Mouse (Mus musculus) megakaryocyte, embryonic 14.5 days (primary cell): ENCODE results near the gene Olfr112. TPM values are rescaled to one million over a fixed set of nuclear protein-coding genes. Genes with fewer than 3 reads are reported as not detected.
"Not testable (repeated sequence)": the region's sequence is repeated elsewhere in the genome, so short reads cannot be mapped to it uniquely, and the experiment has no call there.

Source experiments
- H3K27me3 ChIP-seq: replicated peaks from 2 replicates; pipeline ENCODE3; 2012; ENCODE audit warnings: inconsistent platforms
- H3K36me3 ChIP-seq: replicated peaks from 2 replicates; pipeline ENCODE3; 2012; ENCODE audit warnings: low read length, inconsistent platforms, mixed read lengths
- H3K4me1 ChIP-seq: 2 replicates; pipeline ENCODE4 v1.6.1; 2012; ENCODE audit warnings: inconsistent platforms
- H3K4me3 ChIP-seq: replicated peaks from 2 replicates; pipeline ENCODE3; 2012; ENCODE audit warnings: moderate library complexity, mild to moderate bottlenecking, inconsistent platforms
- H3K9me3 ChIP-seq: 2 replicates; pipeline ENCODE4 v1.6.1; 2012; ENCODE audit warnings: inconsistent platforms
- FLI1 ChIP-seq: IDR thresholded peaks from 2 replicates; pipeline ENCODE4 v1.6.1; 2012; ENCODE audit warnings: low read length, inconsistent platforms, mixed read lengths
- GATA1 ChIP-seq: IDR thresholded peaks from 3 replicates; pipeline ENCODE4 v1.6.1; 2012; ENCODE audit warnings: mixed read lengths, low read length, inconsistent platforms, borderline replicate concordance
- polyA plus RNA-seq: library from polyadenylated mRNA; stranded (reverse); fragments of >175 nt; gene quantifications from 2 replicates; pipeline ENCODE4 v1.2.3, GENCODE M21; 2012; ENCODE audit warnings: low replicate concordance; ENCODE audit not compliant: insufficient read depth

The Olfr112 gene
- not detected in 2 replicates for polyA plus RNA-seq

DNA sequence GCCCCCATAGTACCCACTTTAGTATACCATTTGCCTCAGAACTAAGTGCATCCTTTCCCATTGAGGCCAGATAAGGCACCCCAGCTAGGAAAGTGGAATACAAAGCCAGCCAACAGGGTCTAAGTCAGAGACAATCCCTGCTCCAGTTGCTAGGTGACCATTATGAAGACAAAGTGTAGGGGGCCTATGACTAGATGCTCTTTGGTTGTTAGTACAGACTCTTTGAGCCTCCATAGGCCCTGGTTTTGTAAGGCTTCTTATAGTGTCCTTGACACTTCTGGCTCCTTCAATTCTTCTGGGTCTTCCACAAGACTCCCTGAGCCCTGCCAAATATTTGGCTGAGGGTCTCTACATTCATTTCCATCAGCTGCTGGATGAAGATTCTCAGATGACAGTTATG lies at the start of gene Olfr112:
Olfr112 (minus strand) TSS at position 101 of the 400 bp plus-strand sequence.
- H3K27me3 ChIP-seq: no peaks in the 10 kb centered on the region
- H3K4me3 ChIP-seq: no peak within 1 kb of the TSS
- no peaks in the 10 kb centered on the region for H3K4me1 ChIP-seq
- TF ChIP-seq FLI1: no peak
- TF ChIP-seq GATA1: no peak
- no peaks in the 10 kb centered on the region for H3K36me3 ChIP-seq
- H3K9me3 ChIP-seq: no peaks in the 10 kb centered on the region

DNA sequence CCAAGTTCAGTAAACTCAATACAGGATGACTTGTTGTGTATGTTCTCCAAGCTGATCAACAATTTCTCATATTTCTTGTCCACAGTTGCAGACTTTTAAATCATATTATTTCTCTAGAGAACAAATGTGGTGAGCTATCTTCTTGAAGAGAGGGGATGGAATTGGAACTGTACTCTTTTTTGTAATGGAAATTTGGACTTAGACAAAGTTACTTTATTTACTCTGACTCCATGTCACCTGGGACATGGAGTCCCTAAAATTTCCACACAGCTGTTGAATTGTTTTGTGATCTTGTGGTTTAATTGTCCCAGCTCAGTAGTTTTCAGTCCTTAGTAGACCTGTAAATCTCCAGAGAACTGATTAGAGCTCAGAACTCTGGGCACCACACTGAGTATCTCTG lies 23.4 kb upstream of the Olfr112 start, which contains the start of gene Olfr114:
Olfr114 (minus strand) TSS at position 101 of the 400 bp plus-strand sequence.
- Histone ChIP-seq H3K4me3 (no peak within 1 kb of the TSS), H3K9me3 (0 out of 2 replicates have a peak, but pooled peaks cover 4% of the 10 kb centered on the region), H3K4me1 (no peaks in the 10 kb centered on the region), H3K27me3 (no peaks in the 10 kb centered on the region), H3K36me3 (no peaks in the 10 kb centered on the region)
- TF ChIP-seq GATA1 (no peak), FLI1 (no peak)

DNA sequence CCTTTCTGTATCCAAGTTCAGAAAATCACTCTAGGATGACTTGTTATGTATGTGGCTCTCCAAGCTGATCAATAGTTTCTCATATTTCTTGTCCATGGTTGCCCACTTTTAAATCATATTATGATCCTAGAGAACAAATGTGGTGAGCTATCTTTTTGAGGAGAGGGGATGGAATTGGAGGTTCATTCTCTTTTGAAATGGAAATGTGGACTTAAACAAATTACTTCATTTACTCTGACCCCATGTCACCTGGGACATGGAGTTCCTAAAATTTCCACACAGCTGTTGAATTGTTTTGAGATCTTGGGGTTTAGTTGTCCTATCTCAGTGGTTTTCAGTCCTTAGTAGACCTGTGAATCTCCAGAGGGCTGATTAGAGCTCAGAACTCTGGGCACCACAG lies 8.3 kb upstream of the Olfr112 start, which contains the start of gene Olfr113:
Olfr113 (minus strand) TSS at position 101 of the 400 bp plus-strand sequence.
- no peaks in the 10 kb centered on the region for H3K4me1 ChIP-seq
- H3K4me3 ChIP-seq: no peak within 1 kb of the TSS
- H3K36me3 ChIP-seq: no peaks in the 10 kb centered on the region
- H3K9me3 ChIP-seq: no peaks in the 10 kb centered on the region; the same call in 1 of the 2 replicates
- TF ChIP-seq FLI1 (no peak), GATA1 (no peak)
- H3K27me3 ChIP-seq: no peaks in the 10 kb centered on the region

DNA sequence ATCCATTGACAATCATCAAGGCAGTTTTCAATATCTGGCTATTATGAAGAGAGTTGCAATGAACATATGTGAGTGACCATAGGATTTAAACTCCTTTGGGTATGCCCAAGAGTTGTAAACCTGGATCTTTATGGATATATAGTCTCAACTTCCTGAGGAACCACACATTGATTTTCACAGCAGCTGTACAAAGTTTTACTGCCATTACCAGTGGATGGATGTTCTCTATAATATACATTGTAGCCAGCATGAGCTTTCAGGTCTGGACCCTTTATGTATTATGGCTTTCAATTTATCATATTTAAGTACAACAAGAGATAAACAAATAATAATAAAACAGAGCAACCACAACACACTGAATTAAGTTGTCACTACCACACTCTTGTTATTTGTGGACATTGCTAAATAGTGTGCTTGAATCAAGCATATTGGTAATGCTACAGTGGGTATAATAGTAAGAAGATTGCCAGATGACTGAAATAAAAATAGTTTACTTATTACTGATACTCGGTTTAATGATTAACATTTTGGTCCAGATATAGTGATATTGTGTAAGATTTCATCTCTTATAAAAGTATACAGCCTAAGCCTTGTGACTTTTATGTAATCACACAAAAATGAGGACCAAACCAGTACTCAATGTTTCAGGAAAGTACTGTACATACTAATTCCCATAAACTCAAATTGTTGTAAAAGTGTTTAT lies 10.2 kb downstream of the Olfr112 start:
- no peaks in the 10 kb centered on the region; the same call in 1 of the 2 replicates for H3K9me3 ChIP-seq
- H3K4me3 ChIP-seq: no peak overlapping the region
- no peaks in the 10 kb centered on the region for H3K4me1 ChIP-seq
- no peaks in the 10 kb centered on the region for H3K27me3 ChIP-seq
- no peak for TF ChIP-seq GATA1
- no peak for TF ChIP-seq FLI1
- no peaks in the 10 kb centered on the region for H3K36me3 ChIP-seq

DNA sequence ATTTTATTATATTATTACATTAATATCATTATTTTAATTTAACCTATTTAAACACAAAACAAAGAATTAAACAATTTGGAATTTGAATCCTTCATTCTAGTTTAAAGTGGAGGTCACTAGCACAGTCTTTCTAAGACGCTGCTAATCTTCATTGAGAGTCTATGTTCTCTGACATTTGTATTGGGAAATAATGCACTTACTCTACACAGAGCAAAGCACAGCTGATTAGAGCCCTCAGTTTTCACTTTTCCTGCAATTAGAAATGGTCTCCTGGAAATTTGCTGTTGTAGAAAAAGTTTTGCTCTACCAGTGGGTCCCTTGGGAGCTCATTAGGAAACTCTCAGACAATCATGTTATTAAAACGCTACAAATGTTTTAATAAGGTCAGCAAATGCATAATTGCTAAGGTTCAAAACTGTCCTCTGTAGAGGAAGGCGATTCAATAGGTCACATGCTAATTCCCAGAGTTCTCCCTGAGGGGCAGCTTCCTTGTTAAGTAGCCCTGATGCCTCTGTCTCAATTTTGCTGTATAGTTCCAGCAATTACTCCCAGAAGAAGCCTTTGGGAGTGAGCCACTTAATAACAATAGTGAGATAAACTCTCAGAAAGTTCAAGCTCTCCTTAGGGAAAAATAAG lies 25.3 kb downstream of the Olfr112 start:
- Histone ChIP-seq H3K27me3 (no peaks in the 10 kb centered on the region), H3K9me3 (no peaks in the 10 kb centered on the region), H3K36me3 (no peaks in the 10 kb centered on the region), H3K4me3 (no peak overlapping the region), H3K4me1 (no peaks in the 10 kb centered on the region)
- TF ChIP-seq FLI1: no peak
- TF ChIP-seq GATA1: no peak

DNA sequence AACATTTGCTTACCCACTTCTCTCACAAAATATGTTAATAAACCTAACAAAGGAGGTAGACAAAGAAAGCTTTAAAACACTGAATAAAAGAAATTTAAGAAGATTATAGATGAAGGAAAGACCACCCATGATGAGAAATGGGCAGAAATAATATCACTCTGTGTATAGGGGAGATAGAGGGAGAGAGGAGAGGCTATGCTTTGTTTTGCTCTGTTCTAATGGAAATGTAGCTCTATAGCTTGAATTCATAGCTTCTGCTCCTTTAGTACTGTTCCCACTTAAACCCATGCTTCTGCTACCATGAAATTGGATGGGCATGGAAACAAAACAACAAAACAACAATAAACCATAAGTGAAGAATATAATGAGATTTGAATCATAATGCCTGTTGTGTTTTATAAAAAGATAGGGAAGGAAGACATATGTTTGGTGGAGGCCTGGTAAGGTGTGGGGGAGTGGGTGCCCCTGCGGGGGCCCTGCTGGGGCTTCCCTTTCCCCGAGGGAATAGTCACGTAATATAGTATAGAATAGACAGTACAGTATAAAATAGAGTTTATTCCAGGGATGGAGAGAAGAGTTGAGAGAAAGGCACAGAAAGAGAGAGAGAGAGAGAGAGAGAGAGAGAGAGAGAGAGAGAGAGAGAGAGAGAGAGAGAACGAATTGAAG lies 27.7 kb downstream of the Olfr112 start:
- Histone ChIP-seq H3K9me3 (no peaks in the 10 kb centered on the region), H3K4me1 (no peaks in the 10 kb centered on the region), H3K4me3 (no peak overlapping the region), H3K36me3 (no peaks in the 10 kb centered on the region), H3K27me3 (no peaks in the 10 kb centered on the region)
- TF ChIP-seq FLI1: no peak
- no peak for TF ChIP-seq GATA1

DNA sequence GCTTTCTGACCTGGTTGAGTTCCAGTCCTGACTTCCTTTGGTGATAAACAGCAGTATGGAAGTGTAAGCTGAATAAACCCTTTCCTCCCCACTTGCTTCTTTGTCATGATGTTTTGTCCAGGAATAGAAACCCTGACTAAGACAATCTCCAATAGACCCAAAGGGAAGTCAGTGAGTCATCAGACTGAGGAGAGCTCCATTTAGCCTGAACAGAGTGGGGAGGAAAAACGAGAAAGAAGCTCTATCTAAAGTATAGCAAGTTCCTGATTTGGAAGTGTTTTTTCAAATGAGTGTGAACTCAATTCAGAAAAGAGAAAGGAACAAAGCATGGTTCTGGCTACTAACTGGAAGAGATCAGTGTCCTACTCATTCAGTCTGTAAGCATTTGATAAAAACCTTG lies 30.8 kb downstream of the Olfr112 start:
- not testable (repeated sequence) for H3K9me3 ChIP-seq, H3K4me1 ChIP-seq, H3K4me3 ChIP-seq, H3K36me3 ChIP-seq, H3K27me3 ChIP-seq

DNA sequence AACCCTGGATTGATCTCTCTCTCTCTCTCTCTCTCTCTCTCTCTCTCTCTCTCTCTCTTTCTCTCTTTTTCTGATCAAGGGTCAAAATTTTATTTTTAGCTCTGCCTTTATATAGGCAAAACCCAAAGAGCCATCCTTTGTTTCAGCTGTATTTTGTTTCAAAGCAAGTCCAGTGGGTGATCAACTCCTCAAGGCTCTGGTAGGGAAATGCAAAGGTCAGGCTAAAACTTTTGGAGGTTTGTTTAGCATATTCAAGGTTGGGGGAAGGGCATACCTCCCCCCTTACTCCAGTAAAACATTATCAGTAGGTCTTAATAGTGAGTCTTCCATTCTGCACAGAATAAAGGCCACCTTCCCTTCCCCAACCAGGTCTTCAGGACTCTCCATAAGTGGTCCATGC lies 34.1 kb downstream of the Olfr112 start:
- TF ChIP-seq GATA1 (no peak), FLI1 (no peak)
- Histone ChIP-seq H3K4me1 (no peaks in the 10 kb centered on the region), H3K9me3 (peaks cover 3% of the 10 kb centered on the region; the same call in 1 of the 2 replicates), H3K36me3 (no peaks in the 10 kb centered on the region), H3K4me3 (no peak overlapping the region), H3K27me3 (no peaks in the 10 kb centered on the region)

DNA sequence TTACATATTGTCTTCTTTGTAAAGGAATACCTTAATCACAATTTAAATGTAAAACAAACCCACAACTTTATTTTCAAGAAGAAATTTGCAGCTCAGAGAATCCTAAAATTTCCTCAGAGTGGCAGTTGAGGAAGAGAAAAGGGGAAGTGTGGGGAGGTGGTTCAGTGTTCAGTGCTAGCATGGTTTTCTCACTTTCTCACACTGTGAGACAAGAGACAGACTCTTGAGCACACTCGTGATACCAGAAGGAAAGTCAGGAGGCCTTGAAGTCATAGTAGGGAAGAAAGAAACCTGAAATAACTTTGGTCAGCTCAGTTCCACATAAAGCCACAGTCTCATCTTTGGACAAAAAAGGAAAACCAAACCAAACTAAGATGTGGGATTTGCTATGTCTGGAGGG lies 43.8 kb downstream of the Olfr112 start:
- H3K9me3 ChIP-seq, H3K4me3 ChIP-seq, H3K4me1 ChIP-seq, H3K27me3 ChIP-seq, H3K36me3 ChIP-seq: not testable (repeated sequence)

DNA sequence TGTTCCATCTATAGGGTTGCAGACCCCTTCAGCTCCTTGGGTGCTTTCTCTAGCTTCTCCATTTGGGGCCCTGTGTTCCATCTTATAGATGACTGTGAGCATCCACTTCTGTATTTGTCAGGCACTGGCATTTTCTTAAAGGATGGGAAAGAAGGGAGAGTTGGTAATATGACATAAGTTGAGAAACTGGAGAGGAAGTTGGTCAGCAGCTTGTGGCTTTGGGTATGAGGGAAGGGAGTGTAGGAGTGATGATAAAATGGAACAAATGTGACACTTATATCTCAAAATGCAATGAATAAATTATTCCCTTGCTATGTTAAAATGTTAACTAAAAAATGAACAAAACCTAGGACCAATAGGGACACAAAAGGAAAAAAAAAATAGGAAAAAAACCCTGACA lies 44.6 kb downstream of the Olfr112 start:
- H3K4me3 ChIP-seq, H3K36me3 ChIP-seq, H3K4me1 ChIP-seq, H3K27me3 ChIP-seq, H3K9me3 ChIP-seq: not testable (repeated sequence)

Other genes starting within 250 kb of the Olfr112 start
- not detected in 2 replicates for gene Olfr103, start 229.8 kb downstream of the Olfr112 start, polyA plus RNA-seq
- 0.86 TPM in 1 of 2 replicates, not detected in the other for gene Olfr104-ps, start 209.9 kb downstream of the Olfr112 start, polyA plus RNA-seq
- gene Olfr105-ps, start 190.4 kb downstream of the Olfr112 start, polyA plus RNA-seq: not detected in 2 replicates
- gene Olfr106-ps, start 179.1 kb downstream of the Olfr112 start, polyA plus RNA-seq: not detected in 2 replicates
- not detected in 2 replicates for gene Olfr107, start 170.2 kb downstream of the Olfr112 start, polyA plus RNA-seq
- not detected in 2 replicates for gene Olfr108, start 124.0 kb downstream of the Olfr112 start, polyA plus RNA-seq
- gene Olfr109, start 110.5 kb downstream of the Olfr112 start, polyA plus RNA-seq: not detected in 2 replicates
- 0.08 TPM in 1 of 2 replicates, not detected in the other for gene H2-M2, start 85.9 kb downstream of the Olfr112 start, polyA plus RNA-seq
- not detected in 2 replicates for gene Olfr110, start 77.0 kb downstream of the Olfr112 start, polyA plus RNA-seq
- gene Olfr111, start 61.4 kb downstream of the Olfr112 start, polyA plus RNA-seq: not detected in 2 replicates
- not detected in 2 replicates for gene Olfr113, start 8.2 kb upstream of the Olfr112 start, polyA plus RNA-seq
- gene Olfr114, start 23.3 kb upstream of the Olfr112 start, polyA plus RNA-seq: not detected in 2 replicates
- gene Olfr115, start 57.7 kb upstream of the Olfr112 start, polyA plus RNA-seq: not detected in 2 replicates
- not detected in 2 replicates for gene Olfr116, start 57.7 kb upstream of the Olfr112 start, polyA plus RNA-seq
- not detected in 2 replicates for gene Olfr117, start 94.3 kb upstream of the Olfr112 start, polyA plus RNA-seq
- not detected in 2 replicates for gene Olfr118, start 97.5 kb upstream of the Olfr112 start, polyA plus RNA-seq
- gene Olfr119, start 127.1 kb upstream of the Olfr112 start, polyA plus RNA-seq: not detected in 2 replicates
- not detected in 2 replicates for gene Olfr120, start 152.4 kb upstream of the Olfr112 start, polyA plus RNA-seq
- gene Olfr121, start 179.4 kb upstream of the Olfr112 start, polyA plus RNA-seq: not detected in 2 replicates
- gene Olfr122, start 199.2 kb upstream of the Olfr112 start, polyA plus RNA-seq: not detected in 2 replicates
- not detected in 2 replicates for gene Olfr123, start 224.1 kb upstream of the Olfr112 start, polyA plus RNA-seq
- not detected in 2 replicates for gene Olfr124, start 230.4 kb upstream of the Olfr112 start, polyA plus RNA-seq